Mouse (Mus musculus): ENCODE results near the gene Cebpzos. TPM values are rescaled to one million over a fixed set of nuclear protein-coding genes. Genes with fewer than 3 reads are reported as not detected.

The Cebpzos gene
- total and polyA plus RNA-seq, 3 experiments = 4.1 to 76.5 (median 20.5) TPM

DNA sequence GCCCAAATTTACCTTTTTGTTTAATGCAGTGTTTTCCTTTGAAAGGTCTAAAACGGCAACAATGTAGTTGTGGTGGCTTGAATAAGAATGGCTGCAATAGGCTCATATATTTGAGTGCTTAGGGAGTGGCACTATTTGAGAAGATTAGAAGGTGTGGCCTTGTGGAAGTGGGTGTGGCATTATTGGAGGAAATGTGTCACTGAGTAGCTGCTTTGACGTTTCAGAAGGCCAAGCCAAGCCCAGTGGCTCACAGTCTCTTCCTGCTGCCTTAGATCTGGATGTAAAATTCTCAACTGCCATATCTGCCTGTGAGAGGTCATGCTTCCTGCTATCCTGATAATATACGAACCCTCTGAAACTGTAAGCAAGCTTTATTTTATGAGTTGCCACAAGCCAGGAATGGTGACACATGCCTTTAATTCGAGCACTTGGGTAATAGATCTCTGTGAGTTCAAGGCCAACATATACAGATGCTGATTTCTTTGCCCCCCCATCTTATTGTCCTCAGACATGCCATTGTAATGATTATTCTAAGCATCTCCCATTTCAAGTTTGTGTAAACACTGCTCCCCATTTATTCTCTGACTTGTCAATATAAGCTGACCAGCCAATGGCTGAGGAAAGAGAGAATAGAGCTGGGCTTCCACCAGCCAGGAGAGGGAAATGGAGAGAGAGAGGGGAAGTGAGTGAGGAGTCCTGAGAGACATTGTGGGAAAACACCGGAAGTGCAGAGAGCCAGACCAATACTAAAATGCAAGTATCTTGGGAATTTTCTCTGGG lies 30.8 kb upstream of the Cebpzos start:
- H3K4me1 ChIP-seq (ENCODE audit: insufficient read depth, low read depth, low read length) = peaks cover 13% of the 10 kb centered on the region
- no peak overlapping the region for H3K4me3 ChIP-seq (ENCODE audit: low read depth, low read length)
- 0 out of 2 replicates have a peak, but pooled peaks cover 2% of the 10 kb centered on the region for H3K9me3 ChIP-seq (replicated peaks)
- peaks cover 10% of the 10 kb centered on the region for H3K36me3 ChIP-seq (replicated peaks)
- no peak for DNase-seq (ENCODE audit: low spot score)
- TF ChIP-seq POLR2AphosphoS5 (IDR thresholded peaks at IDR 0.05; ENCODE audit: insufficient replicate concordance, low read depth, low read length) = no peak
- TF ChIP-seq GATA1 (IDR thresholded peaks at IDR 0.05; ENCODE audit: borderline replicate concordance, low read length) = no peak
- no peak for TF ChIP-seq GATA2 (IDR thresholded peaks at IDR 0.05; ENCODE audit: borderline replicate concordance, low read depth, low read length)
- TF ChIP-seq TAL1 (conservative IDR thresholded peaks at IDR 0.05; ENCODE audit: low read depth, low read length) = no peak
- no peak for TF ChIP-seq CTCF (IDR thresholded peaks at IDR 0.05; ENCODE audit: low read depth, low read length)
- ATAC-seq (ENCODE audit: extremely low read depth, insufficient number of reproducible peaks, low FRiP score, poor library complexity, severe bottlenecking) = no peak
- H3K27me3 ChIP-seq (ENCODE audit: insufficient read depth, low read length) = peaks cover 5% of the 10 kb centered on the region; the same call in 1 of the 2 replicates

DNA sequence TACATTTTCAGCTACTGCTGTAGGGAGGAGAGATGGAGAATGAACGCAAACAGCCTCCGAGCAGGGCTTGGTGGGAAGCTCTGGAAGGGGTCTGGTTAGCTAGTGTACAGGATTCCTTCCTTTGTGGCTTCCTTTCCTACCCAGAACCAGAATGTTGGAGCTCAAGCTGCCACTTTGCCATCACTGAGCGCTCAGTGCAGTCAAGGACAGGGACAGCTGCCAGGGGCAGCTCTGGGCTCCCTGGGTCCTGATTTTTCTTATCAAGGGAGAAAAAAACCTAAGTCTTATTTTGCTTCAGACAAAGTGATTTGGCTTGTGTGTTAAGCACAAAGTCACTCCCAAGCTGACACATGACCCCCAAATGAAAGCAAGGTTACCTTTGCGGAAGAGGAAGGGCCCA lies 27.7 kb upstream of the Cebpzos start:
- H3K36me3 ChIP-seq (replicated peaks) = no peaks in the 10 kb centered on the region
- H3K27me3 ChIP-seq (ENCODE audit: insufficient read depth, low read length) = peaks cover 7% of the 10 kb centered on the region; the same call in 1 of the 2 replicates
- H3K4me1 ChIP-seq (ENCODE audit: insufficient read depth, low read depth, low read length) = no peaks in the 10 kb centered on the region
- ATAC-seq (ENCODE audit: extremely low read depth, insufficient number of reproducible peaks, low FRiP score, poor library complexity, severe bottlenecking) = no peak
- TF ChIP-seq CTCF (IDR thresholded peaks at IDR 0.05; ENCODE audit: low read depth, low read length) = no peak
- no peak for TF ChIP-seq GATA2 (IDR thresholded peaks at IDR 0.05; ENCODE audit: borderline replicate concordance, low read depth, low read length)
- TF ChIP-seq POLR2AphosphoS5 (IDR thresholded peaks at IDR 0.05; ENCODE audit: insufficient replicate concordance, low read depth, low read length) = no peak
- no peak overlapping the region for H3K4me3 ChIP-seq (ENCODE audit: low read depth, low read length)
- H3K9me3 ChIP-seq (replicated peaks) = 0 out of 2 replicates have a peak, but pooled peaks cover 2% of the 10 kb centered on the region
- no peak for DNase-seq (ENCODE audit: low spot score)

DNA sequence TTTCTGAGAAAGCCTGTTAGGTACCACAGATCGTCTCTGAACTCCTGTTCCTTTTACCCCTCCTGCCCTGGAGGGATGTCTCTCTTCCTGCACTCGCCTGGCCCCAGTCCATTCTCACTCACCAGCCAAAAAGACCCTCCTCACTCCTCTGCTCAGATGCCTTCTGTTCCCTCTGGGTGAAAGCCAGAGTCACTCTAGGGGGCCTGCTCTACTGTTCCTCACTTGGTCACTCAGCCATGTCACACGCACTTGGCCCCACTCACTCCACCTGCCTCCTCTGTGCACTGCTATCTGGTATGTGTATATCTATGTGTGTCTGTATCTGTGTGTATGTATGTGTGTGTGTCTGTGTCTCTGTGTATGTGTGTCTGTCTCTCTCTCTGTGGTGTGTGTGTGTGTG lies 27.1 kb upstream of the Cebpzos start:
- no peak for ATAC-seq (ENCODE audit: extremely low read depth, insufficient number of reproducible peaks, low FRiP score, poor library complexity, severe bottlenecking)
- TF ChIP-seq CTCF (IDR thresholded peaks at IDR 0.05; ENCODE audit: low read depth, low read length) (no peak), GATA1 (IDR thresholded peaks at IDR 0.05; ENCODE audit: borderline replicate concordance, low read length) (no peak), GATA2 (IDR thresholded peaks at IDR 0.05; ENCODE audit: borderline replicate concordance, low read depth, low read length) (no peak), TAL1 (conservative IDR thresholded peaks at IDR 0.05; ENCODE audit: low read depth, low read length) (no peak), POLR2AphosphoS5 (IDR thresholded peaks at IDR 0.05; ENCODE audit: insufficient replicate concordance, low read depth, low read length) (no peak)
- H3K4me1 ChIP-seq (ENCODE audit: insufficient read depth, low read depth, low read length) = no peaks in the 10 kb centered on the region

DNA sequence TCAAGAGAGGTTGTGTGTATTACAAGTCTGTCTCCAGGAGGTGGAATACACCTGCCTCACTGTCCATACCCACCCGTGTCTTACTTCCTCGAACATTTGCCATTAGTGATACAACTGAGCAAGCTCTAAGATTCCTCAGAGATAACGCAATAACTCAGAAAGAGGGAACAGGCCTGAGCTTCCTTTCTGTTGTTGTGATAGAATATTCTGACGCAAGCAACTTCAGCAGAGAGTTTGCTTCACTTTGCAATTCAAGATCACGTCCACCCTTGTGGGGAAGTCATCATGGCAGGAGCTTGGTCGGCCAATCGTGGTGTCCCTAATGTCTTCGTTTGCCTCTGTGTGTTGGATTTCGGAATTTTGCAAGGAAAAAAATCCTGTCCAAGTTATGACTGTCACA lies 25.3 kb upstream of the Cebpzos start:
- H3K9me3 ChIP-seq (replicated peaks) = no peaks in the 10 kb centered on the region
- no peak for DNase-seq (ENCODE audit: low spot score)
- ATAC-seq (ENCODE audit: extremely low read depth, insufficient number of reproducible peaks, low FRiP score, poor library complexity, severe bottlenecking) = no peak
- peaks cover 12% of the 10 kb centered on the region; the same call in 1 of the 2 replicates for H3K27me3 ChIP-seq (ENCODE audit: insufficient read depth, low read length)
- no peaks in the 10 kb centered on the region for H3K36me3 ChIP-seq (replicated peaks)
- TF ChIP-seq GATA1 (IDR thresholded peaks at IDR 0.05; ENCODE audit: borderline replicate concordance, low read length) (no peak), TAL1 (conservative IDR thresholded peaks at IDR 0.05; ENCODE audit: low read depth, low read length) (no peak), GATA2 (IDR thresholded peaks at IDR 0.05; ENCODE audit: borderline replicate concordance, low read depth, low read length) (no peak), CTCF (IDR thresholded peaks at IDR 0.05; ENCODE audit: low read depth, low read length) (no peak), POLR2AphosphoS5 (IDR thresholded peaks at IDR 0.05; ENCODE audit: insufficient replicate concordance, low read depth, low read length) (no peak)
- H3K4me3 ChIP-seq (ENCODE audit: low read depth, low read length) = no peak overlapping the region
- no peaks in the 10 kb centered on the region for H3K4me1 ChIP-seq (ENCODE audit: insufficient read depth, low read depth, low read length)

More for the DNA sequence above, 27.1 kb upstream of the Cebpzos start:
- Histone ChIP-seq H3K4me3 (ENCODE audit: low read depth, low read length) (no peak overlapping the region), H3K27me3 (ENCODE audit: insufficient read depth, low read length) (peaks cover 7% of the 10 kb centered on the region; the same call in 1 of the 2 replicates), H3K9me3 (replicated peaks) (0 out of 2 replicates have a peak, but pooled peaks cover 2% of the 10 kb centered on the region), H3K36me3 (replicated peaks) (no peaks in the 10 kb centered on the region)
- DNase-seq (ENCODE audit: low spot score) = no peak

DNA sequence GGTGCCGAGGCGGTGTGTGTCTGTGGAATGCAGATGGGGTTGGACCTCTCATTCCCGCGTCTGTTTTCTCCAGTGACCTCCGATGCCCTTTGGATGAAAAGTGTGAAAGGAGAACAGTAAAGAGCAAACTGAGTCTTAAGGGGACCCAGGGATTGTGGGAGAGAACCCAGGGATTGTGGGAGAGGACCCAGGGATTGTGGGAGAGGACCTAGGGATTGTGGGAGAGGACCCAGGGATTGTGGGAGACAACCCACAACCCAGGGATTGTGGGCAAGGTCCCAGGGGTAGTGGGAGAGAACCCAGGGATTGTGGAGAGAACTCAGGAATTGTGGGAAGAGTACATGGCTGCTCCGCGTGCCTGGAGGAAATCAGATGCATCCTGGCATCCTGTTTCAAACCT lies 21.3 kb upstream of the Cebpzos start:
- DNase-seq (ENCODE audit: low spot score) (no peak), ATAC-seq (ENCODE audit: extremely low read depth, insufficient number of reproducible peaks, low FRiP score, poor library complexity, severe bottlenecking) (no peak)
- Histone ChIP-seq H3K4me3 (ENCODE audit: low read depth, low read length) (no peak overlapping the region), H3K9me3 (replicated peaks) (no peaks in the 10 kb centered on the region), H3K4me1 (ENCODE audit: insufficient read depth, low read depth, low read length) (no peaks in the 10 kb centered on the region), H3K27me3 (ENCODE audit: insufficient read depth, low read length) (peaks cover 14% of the 10 kb centered on the region; the same call in 1 of the 2 replicates), H3K36me3 (replicated peaks) (no peaks in the 10 kb centered on the region)
- TF ChIP-seq POLR2AphosphoS5 (IDR thresholded peaks at IDR 0.05; ENCODE audit: insufficient replicate concordance, low read depth, low read length) (no peak), CTCF (IDR thresholded peaks at IDR 0.05; ENCODE audit: low read depth, low read length) (no peak), TAL1 (conservative IDR thresholded peaks at IDR 0.05; ENCODE audit: low read depth, low read length) (no peak), GATA1 (IDR thresholded peaks at IDR 0.05; ENCODE audit: borderline replicate concordance, low read length) (no peak), GATA2 (IDR thresholded peaks at IDR 0.05; ENCODE audit: borderline replicate concordance, low read depth, low read length) (no peak)

DNA sequence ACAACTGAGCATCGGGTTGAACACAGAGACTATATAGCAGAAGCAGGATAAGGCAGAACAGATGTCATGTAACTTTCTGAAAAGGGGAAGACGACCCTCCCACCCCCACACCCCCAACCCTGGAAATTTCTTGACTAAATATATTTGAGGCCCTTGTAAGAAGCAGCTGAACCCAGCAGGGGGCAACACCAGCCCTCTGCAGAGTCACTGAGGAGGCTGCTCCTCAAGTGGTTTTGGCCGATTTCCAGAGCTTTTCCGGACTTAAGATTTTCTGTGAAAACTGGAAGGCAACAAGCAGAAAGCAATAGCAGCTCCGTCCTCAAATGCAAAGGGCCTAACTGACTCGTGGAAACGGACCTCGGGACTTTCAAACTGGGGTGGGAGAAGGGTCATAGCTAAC lies 20.9 kb upstream of the Cebpzos start:
- TF ChIP-seq TAL1 (conservative IDR thresholded peaks at IDR 0.05; ENCODE audit: low read depth, low read length) (no peak), CTCF (IDR thresholded peaks at IDR 0.05; ENCODE audit: low read depth, low read length) (no peak), GATA2 (IDR thresholded peaks at IDR 0.05; ENCODE audit: borderline replicate concordance, low read depth, low read length) (no peak), GATA1 (IDR thresholded peaks at IDR 0.05; ENCODE audit: borderline replicate concordance, low read length) (no peak), POLR2AphosphoS5 (IDR thresholded peaks at IDR 0.05; ENCODE audit: insufficient replicate concordance, low read depth, low read length) (no peak)
- no peaks in the 10 kb centered on the region for H3K36me3 ChIP-seq (replicated peaks)
- no peak overlapping the region for H3K4me3 ChIP-seq (ENCODE audit: low read depth, low read length)
- no peaks in the 10 kb centered on the region for H3K4me1 ChIP-seq (ENCODE audit: insufficient read depth, low read depth, low read length)
- ATAC-seq (ENCODE audit: extremely low read depth, insufficient number of reproducible peaks, low FRiP score, poor library complexity, severe bottlenecking) (no peak), DNase-seq (ENCODE audit: low spot score) (no peak)
- H3K27me3 ChIP-seq (ENCODE audit: insufficient read depth, low read length) = peaks cover 15% of the 10 kb centered on the region; the same call in 1 of the 2 replicates
- no peaks in the 10 kb centered on the region for H3K9me3 ChIP-seq (replicated peaks)

Data from G1E (cell line).